Mouse (Mus musculus) skeletal muscle tissue, postnatal 0 days (tissue): Measurements from ENCODE around the gene Gabrg1. TPM values are rescaled to one million over a fixed set of nuclear protein-coding genes. Genes with fewer than 3 reads are reported as not detected.

ENCODE experiments used
- polyA plus RNA-seq: library from polyadenylated mRNA; unstranded; fragments of >200 nt; fragmentation: Nextera tagmentation; extraction: Ambion mirVana; gene quantifications from 2 replicates; pipeline ENCODE4 v1.2.1, GENCODE M21; 2015

The Gabrg1 gene
- polyA plus RNA-seq = not detected in 2 replicates

GRCm38 (mm10) chr5:70842192-70843095 lies at the start of gene Gabrg1:
TSS of gene Gabrg1 (minus strand) at chr5:70842617.

